Mouse (Mus musculus) embryonic fibroblast, embryonic 13.5 days (primary cell): ENCODE measurements around the gene Polr1a. TPM values are rescaled to one million over a fixed set of nuclear protein-coding genes. Genes with fewer than 3 reads are reported as not detected.

Source experiments
- H3K27ac ChIP-seq: 2 replicates; pipeline ENCODE4 v1.5.1; 2012; ENCODE audit warnings: low read length, control low read depth, inconsistent platforms; ENCODE audit not compliant: insufficient read depth
- H3K4me1 ChIP-seq: 2 replicates; pipeline ENCODE4 v1.6.1; 2011; ENCODE audit warnings: low read length; ENCODE audit not compliant: control insufficient read depth, insufficient read depth
- H3K4me3 ChIP-seq: 2 replicates; pipeline ENCODE4 v1.5.1; 2011; ENCODE audit warnings: mild to moderate bottlenecking, control low read depth, low read length; ENCODE audit not compliant: insufficient read depth
- CTCF ChIP-seq: IDR thresholded peaks from 2 replicates; pipeline ENCODE4 v1.5.1; 2011; ENCODE audit warnings: mild to moderate bottlenecking, control low read depth, low read length, moderate library complexity, borderline replicate concordance; ENCODE audit not compliant: insufficient read depth
- POLR2A ChIP-seq: IDR thresholded peaks from 2 replicates; pipeline ENCODE4 v1.6.1; 2011; ENCODE audit warnings: low read depth, mild to moderate bottlenecking, control low read depth, low read length, moderate library complexity
- polyA plus RNA-seq: library from polyadenylated mRNA; stranded (reverse); fragments of >200 nt; gene quantifications from 2 replicates; pipeline ENCODE4 v1.2.4, GENCODE M21; 2011; ENCODE audit warnings: low read depth; ENCODE audit not compliant: missing spikeins, insufficient read length

Polr1a gene
- polyA plus RNA-seq, 1 experiment, result 35.6 TPM

DNA sequence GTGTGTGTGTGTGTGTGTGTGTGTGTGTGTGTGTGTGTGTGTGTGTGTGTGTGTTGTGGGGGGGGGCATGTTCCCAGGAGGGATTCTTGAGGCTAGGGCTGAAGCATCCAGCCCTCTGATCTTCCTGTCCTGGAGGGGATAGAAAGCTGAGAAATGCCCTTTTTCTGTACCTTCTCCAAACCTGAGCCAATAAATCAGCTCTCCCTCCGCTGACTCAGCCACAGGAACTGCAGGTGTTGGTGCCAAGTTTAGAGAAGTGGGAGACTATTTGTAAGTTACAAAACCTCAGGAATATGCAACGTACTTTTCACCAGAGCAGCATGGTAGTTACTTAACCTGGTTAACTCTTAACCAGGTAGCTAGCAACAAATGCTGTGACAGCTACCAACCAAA, 83.1 kb downstream of the Polr1a start:
- H3K27ac ChIP-seq, result peak overlapping the region; percentile 91; the same call in 1 of the 2 replicates
- peaks cover 28% of the 10 kb centered on the region for H3K4me1 ChIP-seq
- no peak overlapping the region for H3K4me3 ChIP-seq
- TF ChIP-seq POLR2A, result no peak
- TF ChIP-seq CTCF, result no peak

DNA sequence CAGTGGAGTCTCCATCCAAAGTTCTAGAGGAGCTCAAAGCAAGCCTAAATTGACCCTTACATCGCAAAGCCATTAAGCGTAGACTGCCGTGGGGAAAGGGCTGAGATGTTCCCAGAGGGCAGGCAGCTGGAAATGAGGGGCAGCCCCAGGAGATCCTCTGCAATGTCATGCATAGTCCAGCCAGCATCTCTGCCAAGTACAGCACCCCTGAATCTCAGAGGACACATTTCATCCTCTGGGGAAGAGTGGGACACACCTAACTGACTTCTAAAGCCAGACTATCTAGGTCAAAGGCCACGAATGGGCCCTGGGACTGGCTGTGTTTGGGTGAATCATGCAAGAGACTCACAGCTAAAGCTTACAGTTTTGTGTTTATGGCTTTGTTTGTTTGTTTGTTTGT, 85.2 kb downstream of the Polr1a start:
- Histone ChIP-seq H3K4me1 (peaks cover 25% of the 10 kb centered on the region), H3K4me3 (no peak overlapping the region), H3K27ac (no peak overlapping the region)
- TF ChIP-seq CTCF (no peak), POLR2A (no peak)

DNA sequence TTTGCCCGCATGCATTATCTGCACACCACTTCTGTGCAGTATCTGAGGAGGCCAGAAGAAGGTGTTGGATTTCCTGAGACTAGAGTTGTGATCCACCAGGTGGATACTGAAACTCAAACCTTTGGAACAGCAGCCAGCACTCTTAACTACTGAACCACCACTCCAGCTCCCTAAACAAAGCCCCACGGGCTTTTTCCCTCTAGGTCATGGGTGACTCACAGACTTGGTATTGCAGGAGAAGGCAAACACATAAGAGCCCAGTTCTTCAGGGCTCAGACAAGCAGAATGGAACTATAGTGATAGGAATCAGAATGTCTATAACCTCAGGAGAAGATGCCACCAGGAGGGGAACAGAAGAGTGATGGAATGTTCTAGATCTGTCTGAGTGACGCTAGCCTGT, 86.2 kb downstream of the Polr1a start:
- Histone ChIP-seq H3K27ac (no peak overlapping the region), H3K4me1 (peaks cover 21% of the 10 kb centered on the region)
- TF ChIP-seq POLR2A, result no peak
- TF ChIP-seq CTCF, result no peak

DNA sequence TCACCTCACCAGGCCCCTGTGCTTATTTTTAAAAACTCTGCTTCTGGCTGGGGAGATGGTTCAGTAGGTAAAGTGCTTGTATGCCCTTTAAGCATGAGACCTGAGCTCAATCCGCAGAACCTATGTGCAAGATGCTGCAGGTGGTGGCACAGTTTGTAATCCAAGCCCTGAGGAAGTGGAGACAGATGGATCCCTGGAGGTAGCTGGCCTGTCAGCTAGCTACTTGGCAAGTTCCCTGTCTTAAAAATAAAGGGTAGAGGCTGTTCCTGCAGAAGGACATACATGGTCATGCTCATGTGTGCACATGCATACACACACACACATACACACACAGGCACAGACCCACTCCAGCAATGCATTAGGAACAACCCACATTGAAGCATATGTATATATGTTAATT, 88.4 kb downstream of the Polr1a start:
- H3K4me1 ChIP-seq, result peaks cover 4% of the 10 kb centered on the region
- no peak overlapping the region for H3K4me3 ChIP-seq
- TF ChIP-seq POLR2A (no peak), CTCF (no peak)
- H3K27ac ChIP-seq, result no peak overlapping the region

More for the DNA sequence above, 86.2 kb downstream of the Polr1a start:
- no peak overlapping the region for H3K4me3 ChIP-seq

DNA sequence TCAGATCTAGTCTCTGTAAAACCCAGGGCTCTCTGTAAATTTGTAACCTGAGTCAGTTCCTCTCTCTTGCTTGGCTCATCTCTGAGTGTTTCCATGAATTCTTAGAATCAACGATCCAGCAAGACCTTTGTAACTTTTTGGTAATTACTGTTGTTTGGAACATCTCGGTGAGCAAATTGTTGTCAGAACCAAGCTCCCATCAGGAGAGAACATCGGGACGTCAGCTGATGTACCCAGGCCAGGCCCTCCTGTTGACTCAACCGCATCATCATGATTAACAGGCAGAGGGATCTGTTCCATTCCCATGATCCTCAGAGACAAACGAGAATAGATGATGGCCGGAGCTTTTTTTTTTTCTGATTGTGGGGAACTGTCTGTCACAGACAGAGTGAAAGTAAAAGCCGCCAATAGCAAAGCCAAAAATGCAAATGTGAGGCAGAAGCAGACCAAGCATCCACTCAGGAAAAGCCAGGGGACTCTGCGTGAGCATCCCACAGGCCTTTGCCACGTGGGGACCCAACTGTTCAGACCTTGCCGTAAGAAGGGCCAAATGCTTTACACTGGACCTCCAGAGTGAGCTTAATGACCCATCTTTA, 91.2 kb downstream of the Polr1a start:
- Histone ChIP-seq H3K4me3 (no peak overlapping the region), H3K27ac (no peak overlapping the region), H3K4me1 (no peaks in the 10 kb centered on the region; the same call in 1 of the 2 replicates)
- TF ChIP-seq CTCF (no peak), POLR2A (no peak)

DNA sequence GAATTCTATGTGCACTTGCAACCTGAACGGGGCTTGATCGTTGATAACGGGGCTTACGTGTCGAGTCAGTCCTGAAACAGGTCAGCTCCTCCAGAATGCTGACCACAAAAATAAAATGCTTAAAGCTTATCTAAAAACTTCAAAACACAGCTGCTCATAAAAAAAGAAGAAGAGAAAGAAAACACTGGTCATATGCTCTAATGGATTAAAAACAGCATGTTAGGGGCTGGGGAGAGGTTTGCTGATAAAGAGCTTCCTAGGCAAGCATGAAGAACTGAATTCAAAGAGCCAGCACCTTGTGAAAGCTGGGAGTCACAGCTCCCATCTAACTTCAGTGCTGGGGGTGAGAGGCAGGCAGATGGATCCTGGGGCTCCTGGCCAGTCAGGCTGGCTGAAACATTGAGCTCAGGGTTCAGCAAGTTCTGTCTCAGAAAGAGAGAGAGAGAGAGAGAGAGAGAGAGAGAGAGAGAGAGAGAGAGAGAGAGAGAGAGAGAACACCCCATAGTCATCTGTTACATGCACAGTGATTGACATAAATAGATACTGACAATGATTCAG, 92.4 kb downstream of the Polr1a start:
- H3K27ac ChIP-seq, result no peak overlapping the region
- no peak overlapping the region for H3K4me3 ChIP-seq
- H3K4me1 ChIP-seq, result no peaks in the 10 kb centered on the region
- no peak for TF ChIP-seq POLR2A
- no peak for TF ChIP-seq CTCF

DNA sequence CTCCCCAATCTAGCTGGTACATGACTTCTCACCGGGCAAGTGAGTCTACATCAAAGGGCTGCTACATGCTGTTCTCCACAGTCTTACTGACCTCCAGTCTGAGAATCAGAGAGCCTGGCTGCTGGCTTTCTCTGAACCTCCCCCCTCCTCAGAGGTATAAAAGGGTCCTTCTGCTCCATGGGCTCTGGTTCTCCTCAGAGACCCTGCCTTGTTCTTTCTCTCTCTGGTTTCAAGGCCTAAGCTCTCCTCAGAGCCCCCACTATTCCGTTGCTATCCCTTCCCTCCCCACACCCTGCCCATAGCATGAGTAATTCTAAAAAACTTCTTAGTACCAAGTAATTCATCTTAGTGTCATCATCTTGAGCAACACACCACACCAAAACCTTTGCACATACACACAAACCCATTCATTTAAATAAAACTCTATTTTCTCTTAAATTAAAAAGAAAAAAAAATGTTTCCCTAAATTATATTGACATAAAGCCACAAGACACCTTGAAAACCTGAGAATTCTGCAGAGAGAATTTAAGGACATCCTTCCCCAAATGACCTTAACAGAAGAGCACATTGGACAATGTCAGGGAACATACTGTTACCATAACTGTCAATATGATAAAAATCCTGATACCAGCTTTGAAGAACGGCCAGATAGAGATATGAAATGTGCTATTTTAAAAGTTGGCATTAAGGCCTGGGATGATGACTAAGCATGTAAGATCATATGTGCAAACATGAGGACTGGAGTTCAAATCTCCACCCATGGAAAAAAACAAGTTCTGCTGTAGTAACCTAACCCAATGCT, 98.8 kb downstream of the Polr1a start:
- no peaks in the 10 kb centered on the region for H3K4me1 ChIP-seq
- TF ChIP-seq CTCF (no peak), POLR2A (no peak)
- no peak overlapping the region for H3K4me3 ChIP-seq
- H3K27ac ChIP-seq, result no peak overlapping the region

DNA sequence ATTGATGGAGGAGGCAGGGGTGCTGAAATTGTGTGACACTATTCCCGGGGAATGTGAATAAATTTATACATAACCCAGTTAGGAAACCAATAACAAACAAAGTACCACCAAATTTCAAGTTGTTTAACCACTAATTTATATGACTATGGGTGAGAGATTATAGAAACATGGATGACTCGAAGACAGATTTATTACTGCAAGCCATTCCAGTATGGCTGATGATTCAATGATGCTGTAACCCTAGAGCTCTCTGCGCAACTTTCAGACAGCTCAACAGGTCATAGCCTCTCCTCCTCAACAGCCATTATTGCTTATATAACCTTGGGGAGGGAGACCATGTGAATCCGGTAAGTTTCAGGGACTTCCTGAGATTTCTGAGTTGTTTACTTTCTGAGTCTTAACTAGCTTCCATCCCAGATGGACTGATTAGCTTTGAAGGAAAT, 99.4 kb downstream of the Polr1a start:
- TF ChIP-seq POLR2A, result no peak
- no peak for TF ChIP-seq CTCF
- no peak overlapping the region for H3K27ac ChIP-seq
- H3K4me1 ChIP-seq, result no peaks in the 10 kb centered on the region
- no peak overlapping the region for H3K4me3 ChIP-seq

DNA sequence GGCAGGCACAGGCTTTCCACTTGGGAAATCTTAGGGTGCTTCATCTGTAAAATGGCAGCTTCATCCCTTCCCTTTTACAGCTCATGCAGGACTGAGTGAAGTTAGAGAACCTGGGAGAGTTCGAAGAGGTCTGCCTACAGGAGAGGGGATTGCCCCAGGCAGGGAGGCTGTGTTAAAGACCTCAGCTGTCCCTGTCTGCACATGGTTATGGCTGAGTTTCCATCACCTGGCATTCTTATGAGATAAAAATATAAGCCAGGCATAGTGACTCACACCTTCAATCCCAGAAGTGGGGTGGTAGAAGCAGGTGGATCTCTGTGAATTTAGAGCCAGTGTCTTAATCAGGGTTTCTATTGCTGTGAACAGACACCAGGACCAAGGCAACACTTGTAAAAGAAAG, 100.6 kb downstream of the Polr1a start:
- Histone ChIP-seq H3K4me1 (no peaks in the 10 kb centered on the region), H3K27ac (no peak overlapping the region), H3K4me3 (no peak overlapping the region)
- TF ChIP-seq POLR2A (no peak), CTCF (no peak)

DNA sequence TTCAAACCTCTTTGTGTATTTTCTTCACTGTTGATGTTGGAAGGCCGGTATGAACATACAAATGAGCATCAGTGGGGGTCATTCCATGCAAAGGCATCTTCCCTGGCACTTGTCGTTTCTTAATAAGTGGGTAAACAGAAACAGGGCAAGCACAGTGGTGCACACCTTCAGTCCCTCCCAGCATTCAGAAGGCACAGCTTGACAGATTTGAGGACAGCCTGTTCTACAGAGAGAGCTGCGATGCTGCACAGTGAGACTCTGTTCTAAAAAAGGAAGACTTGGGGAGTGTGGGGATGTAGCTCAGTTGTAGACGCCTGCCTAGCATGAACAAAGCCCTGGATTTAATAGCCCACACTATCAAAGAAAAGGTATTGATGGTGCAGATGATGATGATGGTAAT, 105.2 kb downstream of the Polr1a start:
- no peak overlapping the region for H3K27ac ChIP-seq
- no peaks in the 10 kb centered on the region for H3K4me1 ChIP-seq
- no peak overlapping the region for H3K4me3 ChIP-seq
- no peak for TF ChIP-seq CTCF
- no peak for TF ChIP-seq POLR2A

DNA sequence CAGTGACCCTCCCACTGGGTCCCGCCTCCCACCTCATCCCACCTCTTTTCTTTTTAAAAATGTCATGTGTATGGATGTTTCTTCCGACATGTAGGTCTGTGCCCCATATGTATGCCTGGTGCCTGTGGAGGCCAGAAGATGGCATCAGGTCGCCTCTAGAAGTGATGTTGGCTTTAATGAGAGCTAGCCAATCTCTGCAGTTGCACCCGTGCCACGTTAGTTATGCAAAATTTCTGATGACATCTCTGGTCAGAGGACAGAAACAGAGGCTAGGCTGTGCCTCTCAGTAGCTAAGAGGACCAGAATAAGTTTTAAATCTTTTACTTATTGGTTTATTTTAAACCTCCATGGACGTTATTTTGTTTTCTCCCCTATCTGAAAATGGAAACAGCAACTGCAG, 109.2 kb downstream of the Polr1a start:
- TF ChIP-seq CTCF (no peak), POLR2A (no peak)
- no peaks in the 10 kb centered on the region for H3K4me1 ChIP-seq
- no peak overlapping the region for H3K27ac ChIP-seq
- no peak overlapping the region for H3K4me3 ChIP-seq
